Mouse (Mus musculus) T-cell, adult 66 days (primary cell): ENCODE measurements around the gene Fam71e2. TPM values are rescaled to one million over a fixed set of nuclear protein-coding genes. Genes with fewer than 3 reads are reported as not detected.

ENCODE experiments used
- total RNA-seq, 2 experiments: library from RNA; stranded (reverse); gene quantifications; 3 replicates in 1 of 2; 4 replicates in 1 of 2; pipeline ENCODE4 v1.2.4; 2023

Fam71e2 gene
- not detected for total RNA-seq

DNA sequence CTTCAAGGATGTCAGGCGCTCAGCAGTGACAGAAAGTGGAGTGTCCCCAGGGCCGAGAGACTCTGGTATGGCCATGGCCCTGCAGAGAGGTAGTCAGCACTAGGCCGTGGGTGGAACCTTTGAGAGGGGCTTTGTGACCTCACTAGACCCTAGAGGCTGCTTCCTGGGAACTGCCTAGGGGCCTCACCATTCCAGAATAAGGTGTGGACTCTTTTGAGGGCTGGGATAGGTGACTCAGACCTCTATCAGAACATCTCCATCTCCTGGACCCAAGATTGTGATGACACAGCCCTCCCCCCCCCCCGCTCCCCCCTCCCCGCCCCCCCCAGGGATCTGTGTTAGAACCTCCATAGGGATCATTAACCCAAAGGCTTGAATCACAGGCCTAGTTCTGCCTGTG is at the start of gene Fam71e2:
Gene Fam71e2, minus strand, starts transcription at position 101 of the 400 bp plus-strand sequence.

DNA sequence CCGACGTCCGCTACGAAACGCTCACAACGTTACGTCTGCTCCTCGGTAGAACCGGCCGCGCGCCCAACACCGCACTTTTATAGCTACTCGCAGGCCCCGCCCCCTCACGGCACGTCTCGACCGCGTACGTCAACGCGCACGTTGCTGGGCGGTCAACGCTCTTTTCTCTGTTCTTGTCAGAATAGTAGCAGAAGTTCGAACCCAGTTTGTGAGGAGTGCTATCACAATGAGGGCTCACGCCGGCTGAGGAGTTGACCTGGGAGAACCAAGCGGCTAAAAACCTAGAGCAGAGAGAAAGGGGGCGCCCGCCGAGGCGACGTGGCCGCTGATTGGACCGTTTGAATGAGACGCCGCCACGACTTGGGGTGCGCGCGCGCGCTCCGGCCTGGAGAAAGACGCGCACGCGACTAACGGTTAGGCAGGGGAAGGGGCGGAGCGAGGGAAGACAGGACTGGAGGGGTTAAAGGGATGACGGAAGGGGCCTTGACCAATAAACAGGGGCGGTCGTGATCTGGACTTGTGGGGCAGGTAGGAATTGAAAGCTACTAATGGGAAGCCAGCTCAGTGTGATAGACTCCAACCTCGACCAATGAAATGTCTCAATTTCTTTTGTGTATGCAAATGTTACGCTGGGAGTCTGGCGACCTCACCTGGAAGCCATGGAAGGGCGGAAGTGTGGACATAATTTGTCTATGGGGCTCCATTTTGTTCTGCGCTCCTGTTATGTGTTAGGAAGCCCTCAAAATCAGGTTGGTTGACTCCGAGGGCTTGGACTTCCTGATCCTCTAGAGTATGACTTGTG is 41.4 kb upstream of the Fam71e2 start, which contains the start of gene Ube2s:
Gene Ube2s, minus strand, starts transcription at position 288 of the 802 bp plus-strand sequence.

DNA sequence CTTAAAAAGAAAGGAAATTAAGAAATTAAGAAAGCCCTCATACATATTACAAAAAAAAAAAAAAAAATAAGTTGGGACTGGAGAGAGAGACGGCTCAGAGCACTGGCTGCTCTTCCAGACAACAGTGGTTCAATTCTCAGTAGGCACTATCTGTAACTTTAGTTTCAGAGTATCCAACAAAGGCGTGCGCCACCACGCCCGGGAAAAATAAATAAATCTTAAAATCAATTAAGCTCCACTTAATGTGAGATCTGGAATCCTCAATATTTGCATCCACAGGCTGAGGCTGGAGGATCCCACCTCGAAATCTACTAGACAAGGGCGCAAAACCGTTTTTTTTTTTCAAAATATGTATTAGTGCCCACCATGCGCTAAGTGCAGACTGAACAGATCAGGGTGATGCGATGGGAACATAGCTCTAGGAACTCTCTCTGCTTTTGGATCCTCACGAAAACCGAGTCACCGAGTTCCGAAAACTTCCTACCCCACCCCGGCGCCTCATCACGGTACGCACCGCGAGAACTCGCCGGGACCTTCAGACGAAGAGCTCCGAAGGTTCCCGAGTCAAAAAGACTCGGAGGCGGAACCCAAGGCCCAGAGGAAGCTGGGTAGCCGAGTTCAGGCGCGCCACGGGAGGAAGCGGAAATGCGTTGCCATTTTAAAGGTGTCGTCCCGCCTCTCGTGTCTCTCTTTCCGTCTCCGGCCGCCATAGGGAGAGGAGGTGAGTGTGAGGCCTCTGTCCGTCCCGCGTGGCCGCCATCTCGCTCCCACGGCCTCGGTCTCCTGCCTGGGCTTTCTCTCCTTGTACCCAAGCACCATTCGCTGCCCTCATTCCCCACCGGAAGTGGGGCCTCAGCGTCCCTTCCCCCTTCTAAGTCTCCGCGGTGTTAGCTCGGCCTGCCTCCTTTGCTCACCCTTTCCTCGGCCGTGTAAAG is 21.4 kb upstream of the Fam71e2 start, which contains the start of gene Rpl28:
Gene Rpl28, plus strand, starts transcription at position 597 of the 935 bp plus-strand sequence.

DNA sequence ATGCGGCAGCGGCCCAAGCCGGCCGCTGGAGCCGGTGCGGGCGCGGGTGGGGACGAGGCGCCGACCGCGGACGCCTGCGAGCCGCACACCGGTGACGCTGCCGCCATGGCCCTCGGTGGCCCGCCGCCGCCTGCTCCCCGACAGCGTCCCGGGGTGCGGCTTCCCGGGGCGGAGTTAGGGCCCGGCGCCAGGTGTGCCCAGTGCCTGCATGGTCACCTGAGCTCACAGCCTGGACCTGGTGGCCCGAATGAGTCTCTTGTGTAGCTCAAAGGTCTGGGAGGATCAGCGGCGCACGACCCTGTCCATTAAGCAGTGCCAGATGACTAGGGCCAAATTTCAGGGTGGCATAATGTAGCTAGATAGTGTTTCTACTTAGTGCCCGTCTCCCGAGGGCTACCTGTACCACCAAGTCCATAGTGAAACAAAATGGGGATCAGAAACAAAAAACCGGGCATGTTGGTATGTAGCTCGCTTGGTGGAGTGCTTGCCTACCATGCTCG is 18.4 kb upstream of the Fam71e2 start, which contains the start of gene Tmem238:
Gene Tmem238, minus strand, starts transcription at position 221 of the 500 bp plus-strand sequence.

DNA sequence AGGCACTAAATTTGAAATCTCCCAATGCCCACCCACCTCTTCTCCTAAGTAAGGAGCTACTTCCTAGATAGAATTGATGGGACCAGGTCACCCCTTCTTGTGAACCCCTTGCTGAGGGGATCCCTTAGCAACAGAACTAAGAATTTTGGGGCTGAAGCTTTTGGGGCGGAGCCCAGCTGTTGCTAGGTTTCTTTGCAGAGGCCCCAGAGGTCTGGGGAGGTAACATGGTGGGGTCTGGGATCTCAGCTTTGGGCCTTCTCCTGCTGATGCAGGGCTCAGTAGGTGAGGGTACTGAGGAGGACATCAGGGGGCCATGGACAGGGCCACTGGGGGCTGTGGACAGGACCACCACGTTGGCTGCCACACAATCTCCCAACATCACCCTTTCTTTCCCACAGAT is 11.7 kb upstream of the Fam71e2 start, which contains the start of the genes Il11 and Tmem190:
Gene Il11, minus strand, starts transcription at position 101 of the 400 bp plus-strand sequence.
Gene Tmem190, plus strand, starts transcription at position 179 of the 400 bp plus-strand sequence.

DNA sequence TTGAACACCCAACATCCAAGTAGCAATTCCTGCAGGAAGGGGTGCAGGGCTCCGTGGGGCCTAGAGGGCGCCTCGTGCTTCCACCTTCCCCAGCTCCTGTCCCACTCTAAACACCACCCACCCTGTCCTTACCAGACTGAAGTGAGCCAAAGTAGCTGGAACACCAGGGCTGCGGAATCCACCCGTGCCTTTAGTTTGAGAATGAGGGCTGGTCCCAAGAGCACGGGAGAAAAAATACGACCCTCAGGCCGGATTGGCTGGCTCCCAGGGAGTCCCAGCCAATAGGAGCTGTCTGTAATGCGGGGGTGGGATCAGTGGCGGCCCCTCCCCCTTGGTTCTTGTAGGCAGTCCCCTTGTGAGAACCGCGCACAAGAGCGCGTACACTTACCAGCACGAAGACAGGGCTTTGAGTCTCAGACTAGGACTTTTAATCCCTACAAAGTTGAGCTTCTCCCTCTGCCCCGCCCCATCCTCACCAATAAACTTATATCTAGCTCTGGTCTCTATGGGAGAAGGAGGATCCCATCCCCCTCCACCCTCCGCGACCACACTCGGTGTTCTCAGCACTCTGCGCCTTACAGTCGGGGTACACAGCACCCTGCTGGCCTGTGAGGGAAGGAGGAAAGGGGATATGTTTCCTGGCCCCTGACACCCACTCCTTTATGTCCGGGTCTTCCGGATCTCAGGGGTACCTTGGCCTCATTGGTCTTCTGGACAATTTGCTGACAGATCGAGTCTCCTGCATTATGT is 18.1 kb downstream of the Fam71e2 start, which contains the start of gene Cox6b2:
Gene Cox6b2, minus strand, starts transcription at position 274 of the 750 bp plus-strand sequence.

DNA sequence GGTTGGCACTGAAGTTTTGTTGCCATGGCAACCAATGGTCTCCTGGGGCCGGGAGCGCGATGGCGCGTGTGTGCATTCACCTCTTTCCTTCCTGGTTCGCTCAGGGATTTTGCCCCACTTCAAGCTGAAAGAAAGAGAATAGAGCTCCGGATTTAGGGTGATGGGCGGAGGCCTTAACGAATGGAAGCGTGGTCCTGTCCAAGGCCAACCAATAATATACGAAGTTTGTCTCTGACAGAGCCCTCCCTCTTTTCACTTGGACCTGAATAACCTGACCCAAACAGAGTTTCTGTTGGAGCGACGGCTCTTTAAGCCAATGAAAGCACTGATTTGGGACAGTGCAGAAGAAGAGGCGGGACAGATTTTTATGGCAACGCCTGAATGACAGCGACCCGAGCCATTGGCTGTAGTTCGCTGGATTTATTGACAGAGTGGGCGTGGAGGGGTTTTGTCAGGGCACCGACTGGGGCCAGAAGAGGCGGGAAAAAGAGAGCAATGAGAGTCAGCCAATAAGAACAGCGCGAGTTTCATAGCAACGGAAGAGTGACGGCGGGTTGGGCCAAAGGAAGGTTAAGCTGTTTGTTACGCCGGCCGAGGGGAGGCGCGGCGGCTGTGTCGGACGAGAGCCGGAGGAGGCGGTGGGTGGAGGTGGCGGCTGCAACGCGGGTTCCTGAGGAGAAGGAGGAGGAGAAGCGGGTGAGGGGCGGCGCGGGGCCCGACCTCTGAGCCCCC is 31.4 kb downstream of the Fam71e2 start, which contains the start of gene Kmt5c:
Gene Kmt5c, plus strand, starts transcription at position 572 of the 732 bp plus-strand sequence.

DNA sequence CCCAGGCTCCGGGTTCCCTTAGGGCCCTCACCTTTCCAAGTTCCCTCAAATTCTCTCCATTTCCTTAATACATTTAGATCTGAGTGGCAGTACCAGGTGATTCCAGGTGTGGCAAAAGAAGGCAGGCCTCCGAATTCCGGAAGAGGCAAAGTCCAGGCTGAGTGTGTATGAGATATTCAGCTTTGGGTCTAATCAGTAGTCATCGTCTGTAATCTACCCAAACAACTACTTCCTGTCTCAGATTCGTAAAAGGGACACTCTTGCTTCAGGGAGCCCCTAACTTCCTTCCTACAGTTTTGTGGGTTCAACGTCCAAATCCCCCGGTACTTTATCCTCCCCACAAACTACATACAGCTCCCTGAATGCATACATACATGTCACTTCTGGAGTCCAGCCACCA is 45.9 kb downstream of the Fam71e2 start, which contains the start of gene Tmem150b:
Gene Tmem150b, minus strand, starts transcription at position 81 of the 400 bp plus-strand sequence.

Other genes with a start within 250 kb of the Fam71e2 start
- gene Tnni3, start 247.1 kb downstream of the Fam71e2 start, total RNA-seq: not detected
- not detected for gene Dnaaf3, start 238.8 kb downstream of the Fam71e2 start, total RNA-seq
- under 1 TPM in 1 of 2 experiments, not detected in 1; 0.83 TPM for gene Syt5, start 223.8 kb downstream of the Fam71e2 start, total RNA-seq
- not detected for gene Ptprh, start 167.3 kb downstream of the Fam71e2 start, total RNA-seq
- 10 to 100 TPM; 56.1 to 82.6 TPM for gene Tmem86b, start 139.9 kb downstream of the Fam71e2 start, total RNA-seq
- 100 to 1,000 TPM; 269 to 275 TPM for gene Ppp6r1, start 112.3 kb downstream of the Fam71e2 start, total RNA-seq
- 10 to 100 TPM; 56.0 to 66.8 TPM for gene Hspbp1, start 86.2 kb downstream of the Fam71e2 start, total RNA-seq
- not detected for gene Brsk1, start 80.7 kb downstream of the Fam71e2 start, total RNA-seq
- under 1 TPM; 0.21 to 0.76 TPM for gene Tmem150b, start 46.1 kb downstream of the Fam71e2 start, total RNA-seq
- 10 to 100 TPM; 66.9 to 85.4 TPM for gene Kmt5c, start 31.2 kb downstream of the Fam71e2 start, total RNA-seq
- 1 to 10 TPM; 2.1 to 4.0 TPM for gene Cox6b2, start 18.2 kb downstream of the Fam71e2 start, total RNA-seq
- not detected for gene Il11, start 11.6 kb upstream of the Fam71e2 start, total RNA-seq
- not detected for gene Tmem190, start 11.6 kb upstream of the Fam71e2 start, total RNA-seq
- 1 to 10 TPM; 1.4 to 2.7 TPM for gene Tmem238, start 18.4 kb upstream of the Fam71e2 start, total RNA-seq
- gene Rpl28, start 21.6 kb upstream of the Fam71e2 start, total RNA-seq: 1,000 to 10,000 TPM; 2,356 to 2,505 TPM
- 100 to 1,000 TPM; 160 to 166 TPM for gene Ube2s, start 41.3 kb upstream of the Fam71e2 start, total RNA-seq
- gene Shisa7, start 73.4 kb upstream of the Fam71e2 start, total RNA-seq: under 1 TPM; 0.23 to 0.36 TPM
- gene Isoc2b, start 99.0 kb upstream of the Fam71e2 start, total RNA-seq: 1 to 10 TPM; 4.1 to 4.2 TPM
- gene Isoc2a, start 105.9 kb upstream of the Fam71e2 start, total RNA-seq: 10 to 100 TPM; 10.4 to 13.5 TPM
- not detected for gene Gm36210, start 135.2 kb upstream of the Fam71e2 start, total RNA-seq
- 10 to 100 TPM; 30.9 to 32.3 TPM for gene Zfp628, start 143.9 kb upstream of the Fam71e2 start, total RNA-seq
- 10 to 100 TPM; 10.5 to 10.7 TPM for gene Nat14, start 150.7 kb upstream of the Fam71e2 start, total RNA-seq
- 1 to 10 TPM in 1 of 2 experiments, under 1 TPM in 1; 0.73 to 1.3 TPM for gene Ssc5d, start 154.5 kb upstream of the Fam71e2 start, total RNA-seq
- gene Sbk2, start 193.1 kb upstream of the Fam71e2 start, total RNA-seq: 1 to 10 TPM in 1 of 2 experiments, not detected in 1; 1.4 TPM
- gene Sbk3, start 199.9 kb upstream of the Fam71e2 start, total RNA-seq: not detected
- gene Zfp579, start 224.9 kb upstream of the Fam71e2 start, total RNA-seq: 10 to 100 TPM; 33.7 to 35.1 TPM
- gene Zfp524, start 243.1 kb upstream of the Fam71e2 start, total RNA-seq: 10 to 100 TPM; 16.2 to 17.2 TPM
- 10 to 100 TPM; 49.3 to 54.1 TPM for gene Fiz1, start 243.4 kb upstream of the Fam71e2 start, total RNA-seq
- not detected for gene Gm44973, start 244.2 kb upstream of the Fam71e2 start, total RNA-seq
- 10 to 100 TPM; 56.0 to 56.5 TPM for gene Zfp865, start 249.1 kb upstream of the Fam71e2 start, total RNA-seq
- 1 to 10 TPM in 1 of 2 experiments, not detected in 1; 1.2 TPM for gene Ccdc106, start 249.3 kb upstream of the Fam71e2 start, total RNA-seq